Mouse (Mus musculus): ENCODE measurements around the gene Kcnt2.

The Kcnt2 gene

GRCm38 (mm10) chr1:140245876-140246597 lies at the start of gene Kcnt2:
Gene Kcnt2, plus strand, starts transcription at chr1:140246158.
- peak; percentile 63 to 67 for DNase-seq

GRCm38 (mm10) chr1:140205329-140205728 lies 40.6 kb upstream of the Kcnt2 start:
- DNase-seq = no peak

- no peak for DNase-seq
These were observed 20.7 kb upstream of the Kcnt2 start for GRCm38 (mm10) chr1:140225221-140225620.

DNA sequence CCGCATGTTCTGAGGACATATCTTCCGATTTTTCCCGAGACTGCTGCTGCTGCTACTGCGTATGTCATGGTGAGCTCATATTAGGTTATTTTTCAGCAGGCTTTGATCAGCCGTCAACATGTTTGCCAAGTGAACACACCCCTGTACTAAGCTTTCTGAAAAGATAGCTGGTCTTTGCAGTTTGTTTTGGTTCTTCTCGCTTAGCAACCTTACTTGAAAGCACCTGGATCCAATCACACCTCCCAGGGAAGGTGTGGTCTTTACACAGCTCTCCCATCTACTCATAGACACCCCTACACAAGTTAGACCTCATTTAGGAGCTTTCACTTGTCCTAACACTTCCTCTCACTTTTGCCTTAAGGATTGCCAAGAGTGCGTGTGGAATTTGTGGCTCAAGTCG lies 19.3 kb upstream of the Kcnt2 start:
- DNase-seq = no peak

DNA sequence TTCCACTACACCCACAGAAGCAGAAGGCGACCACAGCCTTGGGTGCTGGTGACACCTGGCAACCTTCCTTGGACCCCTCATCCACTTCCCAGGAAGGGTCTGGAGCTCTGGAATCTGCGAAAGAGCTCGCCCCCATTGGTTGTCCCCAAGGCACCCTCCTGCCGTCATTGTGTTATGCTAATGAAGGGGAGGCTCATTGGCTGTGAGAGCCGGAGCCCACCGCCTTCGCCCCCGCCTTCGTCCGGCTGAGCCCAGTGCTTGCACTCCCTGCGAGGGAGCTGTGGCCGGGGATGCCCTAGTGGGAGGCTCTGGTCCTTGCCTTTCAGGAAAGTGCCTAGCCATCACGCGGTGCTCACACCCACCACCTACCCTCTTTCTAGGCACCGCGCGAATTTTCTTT lies 493 bp upstream of the Kcnt2 start:
- DNase-seq = peak; percentile 77 to 88

- DNase-seq = no peak
These were observed 18.7 kb downstream of the Kcnt2 start for GRCm38 (mm10) chr1:140264696-140265095.

- DNase-seq = no peak
These were observed 20.1 kb downstream of the Kcnt2 start for GRCm38 (mm10) chr1:140266047-140266446.

DNA sequence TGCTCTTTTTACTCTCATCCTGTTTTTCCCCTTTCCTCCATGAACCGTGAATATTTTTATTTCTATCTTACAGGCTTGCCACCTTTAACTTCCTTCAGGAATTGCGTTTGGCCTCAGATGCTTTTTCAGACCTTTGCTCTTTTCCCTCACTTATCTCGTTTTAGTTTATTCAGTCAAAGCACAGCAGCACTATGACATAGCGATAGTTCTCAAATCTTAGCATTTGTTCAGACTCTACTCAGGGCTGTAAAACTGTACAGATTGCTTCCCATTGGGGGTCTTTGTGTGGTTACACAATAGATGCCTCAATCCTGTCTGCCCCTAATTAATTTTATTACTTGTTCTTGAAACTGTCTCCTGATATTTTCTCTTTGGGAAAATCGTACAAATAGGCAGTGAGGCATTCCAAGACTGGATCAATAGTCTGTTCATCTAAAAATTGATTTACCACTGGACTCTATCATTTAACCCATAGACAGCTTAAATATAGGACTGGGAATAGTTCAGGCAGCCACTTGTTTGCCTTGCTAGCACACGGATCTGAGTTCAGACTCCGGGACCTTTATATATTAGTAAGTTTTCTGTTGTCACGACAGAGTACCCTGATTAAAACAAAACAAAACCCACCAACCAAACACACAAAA lies 20.8 kb downstream of the Kcnt2 start:
- no peak for DNase-seq

DNA sequence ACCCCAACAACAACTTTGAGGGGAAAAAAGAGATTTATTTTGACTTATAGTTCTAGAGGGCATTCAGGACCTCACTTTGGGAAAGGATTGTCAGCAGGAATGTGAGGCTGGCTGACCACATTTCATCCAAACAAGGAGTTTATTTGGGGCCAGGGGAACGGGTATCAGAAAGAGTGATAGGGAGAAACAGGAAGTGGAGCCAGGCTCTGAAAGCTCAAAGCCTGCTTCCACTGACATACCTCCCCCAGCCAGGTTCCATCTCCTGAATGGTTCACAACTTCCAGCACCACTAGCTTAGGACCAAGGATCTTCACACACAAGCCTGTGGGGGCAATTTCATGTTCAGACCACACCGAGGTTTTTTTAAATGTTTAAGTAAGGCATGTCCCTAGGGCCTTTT lies 21.3 kb downstream of the Kcnt2 start:
- DNase-seq = no peak

DNA sequence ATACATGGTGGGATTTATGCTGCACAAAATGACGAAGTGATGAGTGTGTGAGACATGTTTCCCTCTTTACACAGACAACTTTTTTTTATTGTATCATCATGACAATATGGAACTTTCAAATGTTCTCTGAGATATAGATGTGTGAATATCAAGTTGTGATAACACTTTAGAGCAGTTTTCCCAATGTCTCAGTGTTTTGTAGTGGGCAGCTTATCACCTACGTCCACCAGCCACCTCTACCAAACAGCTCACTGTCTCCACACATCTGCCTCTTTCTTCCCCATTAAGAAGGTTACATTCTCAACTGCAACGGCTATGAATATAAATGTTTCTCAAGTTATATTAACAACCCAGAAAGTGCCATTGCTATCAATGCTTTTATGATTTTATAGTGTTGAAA lies 27.7 kb downstream of the Kcnt2 start:
- no peak for DNase-seq

DNA sequence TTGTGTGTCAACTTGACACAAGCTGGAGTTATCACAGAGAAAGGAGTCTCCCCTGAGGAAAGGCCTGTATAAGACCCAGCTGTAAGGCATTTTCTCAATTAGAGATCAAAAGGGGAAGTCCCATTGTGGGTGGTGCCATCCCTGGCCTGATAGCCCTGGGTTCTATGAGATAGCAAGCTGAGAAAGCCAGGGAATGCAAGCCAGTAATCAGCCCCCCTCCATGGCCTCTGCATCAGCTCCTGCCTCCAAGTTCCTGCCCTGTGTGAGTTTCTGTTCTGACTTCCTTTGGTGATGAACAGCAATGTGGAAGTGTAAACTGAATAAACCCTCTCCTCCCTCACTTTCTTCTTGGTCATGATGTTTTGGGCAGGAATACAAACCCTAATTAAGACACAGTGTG lies 29.9 kb downstream of the Kcnt2 start:
- DNase-seq = no peak

DNA sequence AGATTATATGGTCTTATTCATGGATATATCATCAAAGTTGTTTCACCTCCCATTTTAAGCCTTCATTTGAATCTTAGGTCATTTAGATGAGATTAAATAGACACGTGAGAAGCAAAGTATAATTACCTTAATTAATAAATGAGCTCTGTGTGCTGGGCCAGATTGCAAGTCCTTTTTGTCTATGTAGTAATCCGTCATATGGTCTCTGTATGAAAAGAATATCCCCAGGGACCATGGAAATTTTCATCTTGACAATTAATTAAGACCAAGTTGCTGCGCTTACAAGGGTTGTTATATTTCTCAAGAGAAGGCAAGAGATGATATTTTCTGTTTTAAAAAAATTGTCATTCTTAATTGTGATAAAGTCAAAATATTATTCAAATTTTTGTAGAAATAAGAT lies 47.2 kb downstream of the Kcnt2 start:
- no peak for DNase-seq

DNA sequence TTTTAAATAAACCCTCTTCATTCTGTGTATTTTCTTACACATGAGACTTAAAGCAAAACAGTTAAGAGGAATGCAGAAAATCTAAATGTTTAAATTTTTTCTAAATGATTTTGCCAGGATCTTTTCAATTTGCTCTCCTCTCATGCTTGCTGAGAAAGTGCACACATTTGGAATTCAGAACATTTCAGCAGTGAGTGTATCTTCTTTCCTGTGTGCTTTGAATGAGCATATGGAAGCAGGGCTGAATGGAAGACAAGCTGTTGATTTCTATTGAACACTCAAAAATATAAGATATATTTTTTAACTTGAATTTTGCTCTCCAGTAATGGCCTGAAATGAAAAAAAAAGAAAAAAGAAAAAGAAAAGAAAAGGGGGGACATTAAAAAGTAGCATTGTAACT lies 49.5 kb downstream of the Kcnt2 start:
- no peak for DNase-seq

DNA sequence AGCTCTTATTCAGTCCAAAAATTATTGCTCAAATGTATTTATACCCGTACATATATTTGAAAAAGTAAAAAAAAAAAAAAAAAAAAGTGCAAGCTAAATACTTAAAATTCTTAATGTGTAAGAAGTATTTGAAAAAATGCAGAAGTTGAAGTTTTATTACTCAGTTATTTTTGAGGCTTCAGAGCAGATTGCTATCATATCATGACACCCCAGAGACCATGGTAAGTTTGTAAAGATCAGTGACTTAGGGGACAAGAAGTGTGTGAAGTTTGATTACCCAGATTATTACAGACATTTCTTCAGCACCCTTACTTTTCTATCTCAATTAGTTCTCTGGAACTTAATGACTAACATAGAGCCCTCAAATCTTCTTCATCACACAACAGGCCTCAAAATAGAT lies 58.3 kb downstream of the Kcnt2 start:
- no peak for DNase-seq

DNA sequence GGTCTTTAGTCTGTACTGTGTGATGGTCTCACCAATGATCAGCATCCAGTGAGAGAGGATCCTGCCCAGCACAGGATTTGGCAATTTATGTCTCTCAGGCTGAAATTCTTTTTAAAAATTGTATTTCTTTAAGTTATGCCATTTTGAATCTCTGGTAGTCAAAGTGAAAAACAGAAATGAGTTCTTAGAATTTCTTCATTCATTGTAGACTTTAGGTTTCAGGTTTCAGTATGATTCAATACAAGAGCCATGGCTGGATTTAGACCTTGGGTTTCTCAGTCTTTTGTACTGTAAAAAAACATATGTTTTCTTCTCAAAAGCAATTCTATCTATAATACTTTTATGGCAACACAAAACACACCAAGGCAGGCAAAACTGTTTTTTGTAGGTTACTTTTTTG lies 59.4 kb downstream of the Kcnt2 start:
- no peak for DNase-seq

DNA sequence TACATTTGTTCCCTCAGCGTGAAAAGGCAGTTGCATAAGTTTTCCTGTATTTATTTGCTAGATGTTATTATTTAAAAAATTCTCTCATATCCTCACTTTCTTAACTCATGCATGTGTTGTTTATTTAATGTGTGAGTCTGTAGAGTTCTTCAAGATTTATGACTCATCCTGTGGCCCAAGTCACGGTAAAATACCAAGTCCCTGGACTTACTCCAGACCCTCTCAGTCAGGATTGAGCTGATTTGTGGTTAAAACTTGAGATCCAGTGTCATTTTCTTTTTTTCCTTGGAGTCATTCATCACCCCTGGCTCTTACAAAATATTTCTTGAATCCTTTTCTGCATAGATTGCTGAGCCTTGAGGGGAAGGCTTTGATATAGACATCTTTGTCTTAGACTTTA lies 60.4 kb downstream of the Kcnt2 start:
- no peak for DNase-seq

GRCm38 (mm10) chr1:140310739-140311138 lies 64.8 kb downstream of the Kcnt2 start:
- DNase-seq = no peak

DNA sequence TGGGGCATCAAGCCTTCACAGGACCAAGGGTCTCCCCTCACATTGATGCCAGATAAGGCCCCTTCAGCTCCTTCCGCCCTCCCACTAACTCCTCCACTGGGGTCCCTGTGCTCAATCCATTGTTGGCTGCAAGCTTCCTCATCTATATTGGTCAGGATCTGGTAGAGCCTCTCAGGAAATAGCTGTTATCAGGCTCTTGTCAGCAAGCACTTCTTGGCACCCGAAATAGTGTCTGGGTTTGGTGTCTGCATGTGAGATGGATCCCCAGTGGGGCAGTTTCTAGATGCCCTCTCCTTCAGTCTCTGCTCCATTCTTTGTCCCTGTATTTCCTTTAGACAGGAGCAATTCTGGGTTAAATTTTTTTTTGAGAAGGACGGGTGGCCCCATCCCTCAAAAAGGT lies 79.1 kb downstream of the Kcnt2 start:
- no peak for DNase-seq

GRCm38 (mm10) chr1:140326709-140327108 lies 80.8 kb downstream of the Kcnt2 start:
- no peak for DNase-seq

DNA sequence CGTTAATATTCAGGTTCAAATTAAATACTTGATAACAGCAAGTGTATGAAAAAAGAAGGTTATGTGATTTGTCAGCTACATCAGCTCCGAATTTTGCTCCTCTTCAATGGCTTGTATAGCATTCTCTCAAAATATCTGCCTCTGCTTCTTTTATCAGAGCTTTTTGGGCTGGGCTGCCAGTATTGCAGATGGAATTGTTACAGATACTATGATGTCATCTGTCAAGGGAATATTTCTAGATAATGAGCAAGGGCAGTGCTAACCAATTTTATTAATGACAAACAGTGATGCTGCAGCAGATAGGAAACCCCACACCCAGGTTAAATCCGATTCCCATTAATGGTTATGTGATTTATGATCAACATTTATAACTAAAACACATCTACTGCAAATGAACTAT lies 87.7 kb downstream of the Kcnt2 start:
- no peak for DNase-seq

DNA sequence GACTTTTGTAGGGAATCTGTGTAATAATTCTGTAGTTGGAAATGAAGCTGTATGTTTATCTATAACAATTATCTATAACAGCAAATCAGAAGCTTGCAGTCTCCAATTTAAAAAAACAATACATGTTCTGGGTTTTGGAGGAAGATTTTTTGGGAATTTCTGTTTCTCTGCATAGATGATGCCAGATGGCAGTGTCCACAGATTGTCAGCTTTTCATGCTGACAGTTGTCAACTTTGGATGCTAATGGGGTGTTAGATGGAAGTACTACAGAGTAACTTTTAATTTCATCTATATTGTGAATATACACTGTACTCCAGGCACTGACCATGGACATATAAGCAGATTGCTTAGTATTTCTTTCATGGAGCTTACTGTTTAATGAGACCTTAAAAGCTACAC lies 92.5 kb downstream of the Kcnt2 start:
- DNase-seq = no peak

DNA sequence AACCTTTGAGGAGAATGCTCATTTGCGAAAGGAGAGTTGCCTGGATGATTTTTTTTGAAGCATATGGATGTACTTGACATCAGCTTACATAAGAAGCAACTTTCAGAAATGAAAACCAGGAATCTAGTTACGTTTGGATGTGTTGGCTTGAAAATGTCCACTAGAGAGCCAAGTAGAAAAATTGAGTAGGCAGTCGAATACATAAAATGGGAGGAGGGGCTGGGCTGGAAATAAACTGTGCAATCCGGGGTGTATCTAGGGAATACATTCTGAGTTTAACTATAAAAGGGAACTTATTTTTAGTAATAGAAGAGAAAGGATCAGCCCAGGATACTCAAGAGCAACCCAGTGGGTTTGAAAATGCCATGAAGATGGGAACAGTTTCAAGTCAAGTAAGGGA lies 93.4 kb downstream of the Kcnt2 start:
- no peak for DNase-seq

- no peak for DNase-seq
These were observed 118.8 kb downstream of the Kcnt2 start for GRCm38 (mm10) chr1:140364787-140365186.

GRCm38 (mm10) chr1:140373532-140373931 lies 127.6 kb downstream of the Kcnt2 start:
- DNase-seq = no peak

GRCm38 (mm10) chr1:140378791-140379190 lies 132.8 kb downstream of the Kcnt2 start:
- DNase-seq = no peak
